Mouse (Mus musculus) ES-E14 (cell line): Measurements from ENCODE around the gene Tmem131.

Source experiments
- MAFK ChIP-seq: IDR thresholded peaks from 2 replicates; pipeline ENCODE4 v1.6.1; 2014; ENCODE audit warnings: mild to moderate bottlenecking, low read depth, low read length, inconsistent platforms; ENCODE audit not compliant: insufficient read depth
- ZC3H11A ChIP-seq: IDR thresholded peaks from 2 replicates; pipeline ENCODE4 v1.6.1; 2012; ENCODE audit warnings: low read depth, mild to moderate bottlenecking, inconsistent platforms, low read length, borderline replicate concordance
- ZNF384 ChIP-seq: IDR thresholded peaks from 2 replicates; pipeline ENCODE4 v1.6.1; 2012; ENCODE audit warnings: low read depth, low read length, inconsistent platforms

DNA sequence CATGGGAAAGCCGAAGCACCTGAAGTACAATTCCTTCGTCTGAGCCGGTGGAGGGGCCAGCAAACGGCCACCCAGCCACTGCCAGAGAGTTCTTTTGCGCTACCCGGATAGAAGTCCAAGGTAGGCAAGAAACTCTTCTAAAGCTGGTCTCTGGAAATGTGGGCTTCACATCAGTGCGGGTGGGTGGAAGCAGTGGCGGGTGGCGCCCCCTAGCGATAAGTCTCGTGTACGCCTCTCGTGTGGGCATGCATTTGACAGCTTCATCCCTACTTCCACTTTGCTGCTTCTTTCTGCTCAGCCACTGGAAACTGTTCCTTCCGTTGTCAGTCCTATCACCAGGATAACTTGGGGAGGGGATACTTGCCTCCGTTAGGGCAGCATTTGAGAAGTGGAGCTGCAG, 197.0 kb downstream of the Tmem131 start:
- TF ChIP-seq ZNF384: no peak
- no peak for TF ChIP-seq MAFK
- TF ChIP-seq ZC3H11A: no peak
